Comparison of ENCODE assay signal across 9 mouse cellular contexts in genomic region chr6:52797252-52797800, GRCm38 (mm10).
DNase-seq lines count a peak whose midpoint lies in the region; ATAC-seq and TF ChIP-seq lines count a peak whose summit lies in the region.
"Had no signal": no experiment of that assay in that cellular context is flagged by ENCODE, and none has a peak within 500 bp of the region (broad histone marks: within the 10 kb centered on the region; RNA-seq: fewer than 3 reads in every experiment).

No protein-coding gene starts in this region.

- H3K27ac ChIP-seq in kidney, adult 2 months (ENCODE audit: insufficient read depth, low read depth, low read length) = no peak overlapping the region
- 0 out of 2 replicates have a peak overlapping the region, but pooled peaks have one; percentile 13 for H3K27ac ChIP-seq in neural tube, embryonic 13.5 days (replicated peaks)
- H3K27ac ChIP-seq in stomach, postnatal 0 days (replicated peaks) = 0 out of 2 replicates have a peak overlapping the region, but pooled peaks have one; percentile 18
- H3K27ac ChIP-seq: liver, embryonic 15.5 days had no signal

- H3K4me1 ChIP-seq in kidney, adult 2 months (ENCODE audit: control insufficient read depth, insufficient read depth, low read length) = no peaks in the 10 kb centered on the region
- H3K4me1 ChIP-seq in neural tube, embryonic 13.5 days (replicated peaks) = peaks cover 43% of the 10 kb centered on the region
- peaks cover 3% of the 10 kb centered on the region; the same call in 1 of the 2 replicates for H3K4me1 ChIP-seq in stomach, postnatal 0 days (replicated peaks; ENCODE audit: control insufficient read depth, insufficient read depth)
- H3K4me1 ChIP-seq: liver, embryonic 15.5 days had no signal

- no peaks in the 10 kb centered on the region for H3K27me3 ChIP-seq in kidney, adult 2 months (replicated peaks; ENCODE audit: control insufficient read depth, insufficient read depth, low read length)
- H3K27me3 ChIP-seq in neural tube, embryonic 13.5 days = no peaks in the 10 kb centered on the region
- H3K27me3 ChIP-seq in stomach, postnatal 0 days (ENCODE audit: control insufficient read depth, insufficient read depth, low read length) = no peaks in the 10 kb centered on the region
- H3K27me3 ChIP-seq: liver, embryonic 15.5 days had no signal

- no peak for TF ChIP-seq POLR2A in kidney, adult 2 months (IDR thresholded peaks at IDR 0.05; ENCODE audit: low read depth, low read length)

- H3K9ac ChIP-seq in neural tube, embryonic 13.5 days = no peak overlapping the region
- no peak overlapping the region for H3K9ac ChIP-seq in stomach, postnatal 0 days (ENCODE audit: low read length)
- H3K9ac ChIP-seq: liver, embryonic 15.5 days had no signal

- ATAC-seq in neural tube, embryonic 13.5 days (ENCODE audit: low read depth) = no peak
- no peak for ATAC-seq in stomach, postnatal 0 days (ENCODE audit: low FRiP score, low TSS enrichment)

- no peaks in the 10 kb centered on the region for H3K9me3 ChIP-seq in neural tube, embryonic 13.5 days
- H3K9me3 ChIP-seq in stomach, postnatal 0 days (ENCODE audit: control insufficient read depth, low read length) = no peaks in the 10 kb centered on the region
- H3K9me3 ChIP-seq: liver, embryonic 15.5 days had no signal

- no peak overlapping the region for H3K4me3 ChIP-seq in kidney, adult 2 months (ENCODE audit: insufficient read depth, low read depth, low read length)
- no peak overlapping the region for H3K4me3 ChIP-seq in neural tube, embryonic 13.5 days
- H3K4me3 ChIP-seq in stomach, postnatal 0 days (ENCODE audit: low read depth, low read length) = no peak overlapping the region
- H3K4me3 ChIP-seq: liver, embryonic 15.5 days had no signal

- WGBS in kidney, adult 2 months = 69% methylated on average over 6 of the region's 6 CpGs
- 25% methylated on average over 6 of the region's 6 CpGs for WGBS in neural tube, embryonic 13.5 days
- WGBS in stomach, postnatal 0 days = 67% methylated on average over 6 of the region's 6 CpGs

- no peak overlapping the region for H3K4me2 ChIP-seq in neural tube, embryonic 13.5 days
- H3K4me2 ChIP-seq in stomach, postnatal 0 days (replicated peaks; ENCODE audit: low read depth) = no peak overlapping the region
- H3K4me2 ChIP-seq: liver, embryonic 15.5 days had no signal

- no peaks in the 10 kb centered on the region for H3K36me3 ChIP-seq in kidney, adult 2 months (ENCODE audit: control insufficient read depth, insufficient read depth, low read length)
- 0 out of 2 replicates have a peak, but pooled peaks cover 4% of the 10 kb centered on the region for H3K36me3 ChIP-seq in neural tube, embryonic 13.5 days
- H3K36me3 ChIP-seq in stomach, postnatal 0 days (ENCODE audit: control insufficient read depth, insufficient read depth, low read length) = no peaks in the 10 kb centered on the region
- H3K36me3 ChIP-seq: liver, embryonic 15.5 days had no signal

- TF ChIP-seq CTCF in kidney, adult 2 months (conservative IDR thresholded peaks at IDR 0.05; ENCODE audit: insufficient read depth, insufficient read length, low read depth, low read length) = 0 out of 2 replicates have a peak, but pooled peaks have one; percentile 11
- TF ChIP-seq CTCF in stomach, postnatal 0 days (IDR thresholded peaks at IDR 0.05; ENCODE audit: low read depth) = peak; percentile 52

- DNase-seq in cerebellum, adult 18-20 months = peak; percentile 7 to 17
- DNase-seq in cerebellum, adult 9-11 months = no peak
- no peak for DNase-seq in kidney, adult 2 months
- no peak for DNase-seq in kidney, adult 8-10 months
- no peak for DNase-seq in neural tube, embryonic 10.5 days (ENCODE audit: extremely low spot score, low spot score)
- DNase-seq in stomach, postnatal 0 days (ENCODE audit: low spot score) = no peak
- no peak for DNase-seq in urinary bladder, postnatal 36 days (ENCODE audit: low spot score in 2 of 2)

- no peak for TF ChIP-seq EP300 in stomach, postnatal 0 days (optimal IDR thresholded peaks at IDR 0.05)

Comparison
In these comparisons a context has a peak if more than half of its experiments do, and no peak if none do; other contexts are left out.
1. DNase-seq: peak in cerebellum, adult 18-20 months (2 of 2); none in cerebellum, adult 9-11 months (single experiment), kidney, adult 2 months (single experiment), kidney, adult 8-10 months (0 of 2), neural tube, embryonic 10.5 days (single experiment), stomach, postnatal 0 days (single experiment) and urinary bladder, postnatal 36 days (0 of 2).